Mouse (Mus musculus): ENCODE measurements around the gene Scnm1.
A peak's percentile ranks its signal among the peaks of the same experiment; 100 is the strongest.

GRCm38 (mm10) chr3:95153874-95154273, 20.1 kb upstream of the Scnm1 start:
- TF ChIP-seq CTCF (IDR thresholded peaks at IDR 0.05; ENCODE audit: low read depth, low read length), result peak; percentile 64
- TF ChIP-seq EP300 (IDR thresholded peaks at IDR 0.05; ENCODE audit: insufficient read depth, low read depth, low read length), result no peak

All from ES-Bruce4 (cell line).